Mouse (Mus musculus) MEL (cell line): Measurements from ENCODE around the gene Bmpr2. TPM values are rescaled to one million over a fixed set of nuclear protein-coding genes. Genes with fewer than 3 reads are reported as not detected.

Experiments used
- DNase-seq: peaks from one replicate; pipeline ENCODE4 v3.0.0; 2011; ENCODE audit warnings: low read depth, low spot score
- H3K27ac ChIP-seq: 2 replicates; pipeline ENCODE4 v1.5.1; 2012; ENCODE audit warnings: low read depth, mild to moderate bottlenecking, control low read depth, low read length, moderate library complexity; ENCODE audit not compliant: control insufficient read depth
- H3K27me3 ChIP-seq, 2 experiments: fragments of 150-350 bp in 1 of 2; sonication (generic) in 1 of 2; 2 replicates each; pipeline ENCODE4 v1.6.1; 2012; ENCODE audit warnings: low read length in 2 of 2, mild to moderate bottlenecking in 2 of 2, improper control_type of control experiment in 1 of 2, moderate library complexity in 1 of 2; ENCODE audit not compliant: insufficient read depth in 2 of 2, control insufficient read depth in 1 of 2
- H3K36me3 ChIP-seq, 2 experiments: 2 replicates each; pipeline ENCODE4 v1.6.1; 2012 to 2014; ENCODE audit warnings: low read length in 2 of 2, improper control_type of control experiment in 1 of 2, inconsistent platforms in 1 of 2, mild to moderate bottlenecking in 1 of 2; ENCODE audit not compliant: insufficient read depth in 2 of 2, control insufficient read depth in 1 of 2
- H3K4me1 ChIP-seq, 2 experiments: fragments of 150-350 bp in 1 of 2; sonication (generic) in 1 of 2; 2 replicates each; pipeline ENCODE4 v1.6.1; 2012; ENCODE audit warnings: low read length in 2 of 2, improper control_type of control experiment in 1 of 2, mild to moderate bottlenecking in 1 of 2; ENCODE audit not compliant: insufficient read depth in 2 of 2, control insufficient read depth in 1 of 2
- H3K4me3 ChIP-seq, 2 experiments: fragments of 150-350 bp in 1 of 2; sonication (generic) in 1 of 2; 2 replicates each; pipeline ENCODE4 v1.5.1; 2012; ENCODE audit warnings: low read depth in 2 of 2, low read length in 2 of 2, mild to moderate bottlenecking in 2 of 2, moderate library complexity in 2 of 2, control low read depth in 1 of 2, improper control_type of control experiment in 1 of 2; ENCODE audit not compliant: control insufficient read depth in 1 of 2, insufficient read depth in 1 of 2
- H3K79me2 ChIP-seq: 2 replicates; pipeline ENCODE4 v1.6.1; 2012; ENCODE audit warnings: mild to moderate bottlenecking, low read length, moderate library complexity; ENCODE audit not compliant: control insufficient read depth, poor library complexity, insufficient read depth
- H3K9ac ChIP-seq: 2 replicates; pipeline ENCODE4 v1.6.1; 2012; ENCODE audit warnings: low read depth, mild to moderate bottlenecking, control low read depth, low read length, moderate library complexity; ENCODE audit not compliant: control insufficient read depth, poor library complexity, severe bottlenecking
- H3K9me3 ChIP-seq: fragments of 150-350 bp; sonication (generic); replicated peaks from 2 replicates; pipeline ENCODE4 v1.6.1; 2012; ENCODE audit warnings: mild to moderate bottlenecking, low read length, improper control_type of control experiment, moderate library complexity; ENCODE audit not compliant: insufficient read depth
- BHLHE40 ChIP-seq: IDR thresholded peaks from 2 replicates; pipeline ENCODE4 v1.6.1; 2012; ENCODE audit warnings: low read depth, mild to moderate bottlenecking, inconsistent platforms, low read length, improper control_type of control experiment, borderline replicate concordance
- CHD1 ChIP-seq: IDR thresholded peaks from 2 replicates; pipeline ENCODE4 v1.6.1; 2012; ENCODE audit warnings: low read depth, mild to moderate bottlenecking, inconsistent platforms, low read length, improper control_type of control experiment
- CHD2 ChIP-seq: IDR thresholded peaks from 2 replicates; pipeline ENCODE4 v1.6.1; 2011; ENCODE audit warnings: low read length, improper control_type of control experiment
- CTCF ChIP-seq, 3 experiments: IDR thresholded peaks in 2 of 3; conservative IDR thresholded peaks in 1 of 3; 2 replicates each; pipeline ENCODE4 v1.5.1; 2011 to 2012; ENCODE audit warnings: low read length in 3 of 3, low read depth in 2 of 3, mild to moderate bottlenecking in 2 of 3, improper control_type of control experiment in 1 of 3, inconsistent platforms in 1 of 3, mixed read lengths in 1 of 3, moderate library complexity in 1 of 3; ENCODE audit not compliant: control insufficient read depth in 1 of 3, insufficient read depth in 1 of 3, poor library complexity in 1 of 3, severe bottlenecking in 1 of 3
- E2F4 ChIP-seq: IDR thresholded peaks from 2 replicates; pipeline ENCODE4 v1.6.1; 2011; ENCODE audit warnings: low read depth, low read length, improper control_type of control experiment, borderline replicate concordance
- ELF1 ChIP-seq: IDR thresholded peaks from 2 replicates; pipeline ENCODE4 v1.6.1; 2014; ENCODE audit warnings: low read depth, mild to moderate bottlenecking, inconsistent platforms, low read length, improper control_type of control experiment, moderate library complexity
- EP300 ChIP-seq, 2 experiments: IDR thresholded peaks; 2 replicates each; pipeline ENCODE4 v1.6.1; 2011; ENCODE audit warnings: improper control_type of control experiment in 2 of 2, low read length in 2 of 2, low read depth in 1 of 2, mild to moderate bottlenecking in 1 of 2
- ETS1 ChIP-seq: IDR thresholded peaks from 2 replicates; pipeline ENCODE4 v1.6.1; 2012; ENCODE audit warnings: low read depth, mild to moderate bottlenecking, inconsistent platforms, low read length, improper control_type of control experiment, moderate library complexity
- GABPA ChIP-seq: IDR thresholded peaks from 2 replicates; pipeline ENCODE4 v1.6.1; 2012; ENCODE audit warnings: low read depth, mild to moderate bottlenecking, inconsistent platforms, low read length, improper control_type of control experiment, moderate library complexity
- GATA1 ChIP-seq: IDR thresholded peaks from 2 replicates; pipeline ENCODE4 v1.6.1; 2011; ENCODE audit warnings: low read depth, low read length, improper control_type of control experiment
- HCFC1 ChIP-seq: IDR thresholded peaks from 2 replicates; pipeline ENCODE4 v1.6.1; 2012; ENCODE audit warnings: low read depth, mild to moderate bottlenecking, inconsistent platforms, low read length, improper control_type of control experiment, moderate library complexity
- JUND ChIP-seq: IDR thresholded peaks from 2 replicates; pipeline ENCODE4 v1.6.1; 2011; ENCODE audit warnings: low read depth, mild to moderate bottlenecking, improper control_type of control experiment, low read length
- KAT2A ChIP-seq: conservative IDR thresholded peaks from 2 replicates; pipeline ENCODE4 v1.6.1; 2012; ENCODE audit warnings: low read depth, low read length, improper control_type of control experiment, inconsistent platforms
- MAFK ChIP-seq: IDR thresholded peaks from 2 replicates; pipeline ENCODE4 v1.6.1; 2011; ENCODE audit warnings: low read depth, mild to moderate bottlenecking, low read length, improper control_type of control experiment, borderline replicate concordance
- MAX ChIP-seq: IDR thresholded peaks from 2 replicates; pipeline ENCODE4 v1.6.1; 2011; ENCODE audit warnings: low read length, improper control_type of control experiment
- MAZ ChIP-seq: IDR thresholded peaks from 2 replicates; pipeline ENCODE4 v1.6.1; 2012; ENCODE audit warnings: low read depth, mild to moderate bottlenecking, inconsistent platforms, low read length, improper control_type of control experiment
- MXI1 ChIP-seq: IDR thresholded peaks from 2 replicates; pipeline ENCODE4 v1.6.1; 2011; ENCODE audit warnings: mild to moderate bottlenecking, low read depth, low read length, improper control_type of control experiment
- MYB ChIP-seq: IDR thresholded peaks from 2 replicates; pipeline ENCODE4 v1.6.1; 2011; ENCODE audit warnings: mild to moderate bottlenecking, low read depth, low read length, improper control_type of control experiment
- MYC ChIP-seq: IDR thresholded peaks from 2 replicates; pipeline ENCODE4 v1.6.1; 2011; ENCODE audit warnings: low read depth, mild to moderate bottlenecking, low read length, improper control_type of control experiment, moderate library complexity
- NELFE ChIP-seq: IDR thresholded peaks from 2 replicates; pipeline ENCODE4 v1.6.1; 2011; ENCODE audit warnings: low read depth, low read length, improper control_type of control experiment
- NRF1 ChIP-seq: IDR thresholded peaks from 2 replicates; pipeline ENCODE4 v1.6.1; 2014; ENCODE audit warnings: low read depth, mild to moderate bottlenecking, inconsistent platforms, low read length, improper control_type of control experiment, moderate library complexity; ENCODE audit not compliant: poor library complexity, insufficient read depth, severe bottlenecking
- POLR2A ChIP-seq, 2 experiments: IDR thresholded peaks; 2 replicates each; pipeline ENCODE4 v1.6.1; 2011 to 2012; ENCODE audit warnings: low read length in 2 of 2, mild to moderate bottlenecking in 2 of 2, control low read depth in 1 of 2, improper control_type of control experiment in 1 of 2, low read depth in 1 of 2, moderate library complexity in 1 of 2; ENCODE audit not compliant: control insufficient read depth in 1 of 2, insufficient read depth in 1 of 2, poor library complexity in 1 of 2
- POLR2AphosphoS2 ChIP-seq: IDR thresholded peaks from 2 replicates; pipeline ENCODE4 v1.6.1; 2011; ENCODE audit warnings: low read length, improper control_type of control experiment
- POLR2AphosphoS5 ChIP-seq: IDR thresholded peaks from 2 replicates; pipeline ENCODE4 v1.6.1; 2012; ENCODE audit warnings: low read depth, borderline replicate concordance, mild to moderate bottlenecking, inconsistent platforms, low read length, moderate library complexity, mixed read lengths
- RAD21 ChIP-seq: IDR thresholded peaks from 2 replicates; pipeline ENCODE4 v1.6.1; 2011; ENCODE audit warnings: mild to moderate bottlenecking, low read depth, low read length, improper control_type of control experiment
- RCOR1 ChIP-seq: IDR thresholded peaks from 2 replicates; pipeline ENCODE4 v1.6.1; 2012; ENCODE audit warnings: low read depth, mild to moderate bottlenecking, inconsistent platforms, low read length, improper control_type of control experiment
- SIN3A ChIP-seq: IDR thresholded peaks from 2 replicates; pipeline ENCODE4 v1.6.1; 2012; ENCODE audit warnings: low read length, improper control_type of control experiment, inconsistent platforms
- SMC3 ChIP-seq: IDR thresholded peaks from 2 replicates; pipeline ENCODE4 v1.6.1; 2011; ENCODE audit warnings: low read depth, low read length, improper control_type of control experiment
- TAL1 ChIP-seq: IDR thresholded peaks from 2 replicates; pipeline ENCODE4 v1.6.1; 2012; ENCODE audit warnings: mild to moderate bottlenecking, inconsistent platforms, low read length, moderate library complexity, mixed read lengths
- TBP ChIP-seq: IDR thresholded peaks from 2 replicates; pipeline ENCODE4 v1.8.0; 2011; ENCODE audit warnings: low read depth, low read length, improper control_type of control experiment
- TCF12 ChIP-seq: IDR thresholded peaks from 2 replicates; pipeline ENCODE4 v1.6.1; 2014; ENCODE audit warnings: low read depth, mild to moderate bottlenecking, inconsistent platforms, low read length, improper control_type of control experiment, moderate library complexity
- UBTF ChIP-seq: IDR thresholded peaks from 2 replicates; pipeline ENCODE4 v1.6.1; 2012; ENCODE audit warnings: low read depth, mild to moderate bottlenecking, inconsistent platforms, low read length, improper control_type of control experiment, moderate library complexity, borderline replicate concordance; ENCODE audit not compliant: insufficient read depth
- USF1 ChIP-seq: IDR thresholded peaks from 2 replicates; pipeline ENCODE4 v1.6.1; 2014; ENCODE audit warnings: low read depth, mild to moderate bottlenecking, inconsistent platforms, low read length, improper control_type of control experiment, moderate library complexity
- USF2 ChIP-seq, 2 experiments: IDR thresholded peaks; 2 replicates each; pipeline ENCODE4 v1.6.1; 2011 to 2012; ENCODE audit warnings: improper control_type of control experiment in 2 of 2, low read length in 2 of 2, borderline replicate concordance in 1 of 2, inconsistent platforms in 1 of 2, low read depth in 1 of 2, mild to moderate bottlenecking in 1 of 2; ENCODE audit not compliant: insufficient read depth in 1 of 2
- ZC3H11A ChIP-seq: IDR thresholded peaks from 2 replicates; pipeline ENCODE4 v1.6.1; 2012; ENCODE audit warnings: low read depth, mild to moderate bottlenecking, inconsistent platforms, low read length, improper control_type of control experiment
- ZKSCAN1 ChIP-seq: IDR thresholded peaks from 2 replicates; pipeline ENCODE4 v1.6.1; 2012; ENCODE audit warnings: low read depth, mild to moderate bottlenecking, inconsistent platforms, low read length, improper control_type of control experiment, moderate library complexity
- ZMIZ1 ChIP-seq: IDR thresholded peaks from 2 replicates; pipeline ENCODE4 v1.6.1; 2012; ENCODE audit warnings: low read depth, mild to moderate bottlenecking, inconsistent platforms, low read length, improper control_type of control experiment, moderate library complexity
- ZNF384 ChIP-seq: IDR thresholded peaks from 2 replicates; pipeline ENCODE4 v1.6.1; 2012; ENCODE audit warnings: low read depth, mild to moderate bottlenecking, inconsistent platforms, low read length, improper control_type of control experiment
- polyA plus RNA-seq, 2 experiments: library from polyadenylated mRNA; stranded (reverse) in 1 of 2; unstranded in 1 of 2; fragments of >175 nt in 1 of 2; fragments of >200 nt in 1 of 2; gene quantifications; 2 replicates each; pipeline versions ENCODE4 v1.2.1 to v1.2.4; 2012; ENCODE audit warnings: low replicate concordance in 2 of 2, low read depth in 1 of 2; ENCODE audit not compliant: insufficient read length in 2 of 2, insufficient read depth in 1 of 2, missing spikeins in 1 of 2
- total RNA-seq: library from RNA; depleted of rRNA; stranded (reverse); fragments of 300-350 nt; gene quantifications from 2 replicates; pipeline ENCODE4 v1.2.3, GENCODE M21; 2012

Bmpr2 gene
- total and polyA plus RNA-seq, 3 experiments, result 2.3 to 18.6 (median 3.1) TPM

GRCm38 (mm10) chr1:59829410-59829809 lies 66.2 kb downstream of the Bmpr2 start:
- Histone ChIP-seq H3K9me3 (no peaks in the 10 kb centered on the region), H3K4me3 (no peak overlapping the region), H3K27ac (peak overlapping the region; percentile 82), H3K27me3 (no peaks in the 10 kb centered on the region), H3K4me1 (peaks cover 16 to 33% of the 10 kb centered on the region in 2 experiments), H3K9ac (no peak overlapping the region), H3K36me3 (peaks cover 0 to 37% of the 10 kb centered on the region in 2 experiments; a peak in 2 of 4 replicates), H3K79me2 (peaks cover 2% of the 10 kb centered on the region; the same call in 1 of the 2 replicates)
- peak; percentile 17 for DNase-seq
- TF ChIP-seq POLR2AphosphoS5, result no peak
- 0 out of 2 replicates have a peak, but pooled peaks have one; percentile 32 for TF ChIP-seq SIN3A
- no peak for TF ChIP-seq POLR2AphosphoS2
- TF ChIP-seq USF2 (IDR thresholded peaks at IDR 0.05; ENCODE audit: borderline replicate concordance in 1 of 2, insufficient read depth in 1 of 2, low read depth in 1 of 2, low read length in 2 of 2), result no peak
- TF ChIP-seq CTCF (IDR thresholded peaks at IDR 0.05 in 2 of 3, conservative IDR thresholded peaks at IDR 0.05 in 1 of 3; ENCODE audit: control insufficient read depth in 1 of 3, insufficient read depth in 1 of 3, low read depth in 2 of 3, low read length in 3 of 3, poor library complexity in 1 of 3, severe bottlenecking in 1 of 3), result no peak
- TF ChIP-seq GATA1, result peak; percentile 89
- peak; percentile 37; the same call in 1 of the 2 replicates for TF ChIP-seq MYB
- TF ChIP-seq UBTF, result no peak
- no peak for TF ChIP-seq MYC
- no peak for TF ChIP-seq POLR2A (IDR thresholded peaks at IDR 0.05; ENCODE audit: control insufficient read depth in 1 of 2, insufficient read depth in 1 of 2, low read depth in 1 of 2, low read length in 2 of 2, poor library complexity in 1 of 2)
- TF ChIP-seq JUND, result no peak
- 0 out of 2 replicates have a peak, but pooled peaks have one; percentile 7 for TF ChIP-seq ZNF384
- no peak for TF ChIP-seq ELF1
- no peak for TF ChIP-seq KAT2A
- no peak for TF ChIP-seq CHD2
- TF ChIP-seq USF1, result no peak
- TF ChIP-seq EP300 (IDR thresholded peaks at IDR 0.05; ENCODE audit: low read depth in 1 of 2, low read length in 2 of 2), result peak; percentile 81 to 89
- TF ChIP-seq SMC3, result no peak
- TF ChIP-seq TBP, result no peak
- peak; percentile 24; the same call in 1 of the 2 replicates for TF ChIP-seq TAL1
- no peak for TF ChIP-seq CHD1
- peak; percentile 88 for TF ChIP-seq TCF12
- TF ChIP-seq HCFC1, result no peak
- TF ChIP-seq RAD21, result no peak
- TF ChIP-seq ZC3H11A, result 0 out of 2 replicates have a peak, but pooled peaks have one; percentile 4
- TF ChIP-seq ETS1, result peak; percentile 51
- no peak for TF ChIP-seq ZMIZ1
- TF ChIP-seq E2F4, result no peak
- no peak for TF ChIP-seq GABPA
- no peak for TF ChIP-seq MXI1
- TF ChIP-seq RCOR1, result peak; percentile 84
- TF ChIP-seq NRF1, result no peak
- no peak; the same call in 1 of the 2 replicates for TF ChIP-seq BHLHE40
- TF ChIP-seq ZKSCAN1, result no peak
- TF ChIP-seq MAZ, result no peak
- no peak for TF ChIP-seq MAX
- TF ChIP-seq MAFK, result no peak
- TF ChIP-seq NELFE, result no peak
